Mouse (Mus musculus): ENCODE data around the gene Lpcat2.

The Lpcat2 gene

GRCm38 (mm10) chr8:92921768-92922167 lies 66.6 kb downstream of the Lpcat2 start:
- DNase-seq = no peak

DNA sequence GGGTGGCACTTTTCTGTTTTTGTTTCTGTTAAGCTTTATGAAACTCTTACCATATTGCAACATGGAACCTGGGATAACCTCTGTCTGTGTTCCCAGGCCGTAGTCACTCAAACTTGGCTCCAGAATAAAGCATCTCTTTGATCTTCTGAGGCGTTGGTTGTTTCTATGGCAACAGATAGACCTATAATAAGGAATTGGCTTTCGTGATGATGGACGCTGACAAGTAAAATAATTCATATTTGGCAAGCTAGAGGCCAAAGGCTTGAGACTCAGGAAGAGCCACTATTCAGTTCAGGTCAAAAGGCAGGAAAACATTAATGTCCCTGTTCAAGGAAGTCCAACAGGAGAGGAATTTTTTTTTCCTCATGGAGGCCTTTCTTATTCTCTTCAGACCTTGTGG lies 73.8 kb downstream of the Lpcat2 start:
- DNase-seq = no peak

DNA sequence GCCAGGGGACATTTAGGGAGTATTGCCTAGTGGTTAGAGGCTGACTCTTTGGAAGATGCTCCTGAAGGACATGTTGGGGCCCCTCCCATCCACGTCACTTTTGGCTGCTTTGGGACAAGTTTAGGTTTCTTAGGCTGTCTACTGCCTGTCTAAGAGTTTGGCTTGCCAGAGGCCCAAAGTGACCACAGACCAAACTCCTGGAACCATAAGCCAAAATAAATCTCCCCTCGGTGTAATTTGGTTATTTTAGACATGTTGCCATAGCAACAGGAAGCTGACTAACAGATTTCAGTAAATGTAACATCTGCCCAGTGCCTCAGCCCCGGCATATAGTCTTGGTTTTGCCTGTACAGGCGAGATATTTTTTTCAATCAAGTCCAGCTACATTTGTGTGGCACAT lies 82.9 kb downstream of the Lpcat2 start:
- no peak for DNase-seq

GRCm38 (mm10) chr8:92949071-92949470 lies 93.9 kb downstream of the Lpcat2 start:
- no peak for DNase-seq

DNA sequence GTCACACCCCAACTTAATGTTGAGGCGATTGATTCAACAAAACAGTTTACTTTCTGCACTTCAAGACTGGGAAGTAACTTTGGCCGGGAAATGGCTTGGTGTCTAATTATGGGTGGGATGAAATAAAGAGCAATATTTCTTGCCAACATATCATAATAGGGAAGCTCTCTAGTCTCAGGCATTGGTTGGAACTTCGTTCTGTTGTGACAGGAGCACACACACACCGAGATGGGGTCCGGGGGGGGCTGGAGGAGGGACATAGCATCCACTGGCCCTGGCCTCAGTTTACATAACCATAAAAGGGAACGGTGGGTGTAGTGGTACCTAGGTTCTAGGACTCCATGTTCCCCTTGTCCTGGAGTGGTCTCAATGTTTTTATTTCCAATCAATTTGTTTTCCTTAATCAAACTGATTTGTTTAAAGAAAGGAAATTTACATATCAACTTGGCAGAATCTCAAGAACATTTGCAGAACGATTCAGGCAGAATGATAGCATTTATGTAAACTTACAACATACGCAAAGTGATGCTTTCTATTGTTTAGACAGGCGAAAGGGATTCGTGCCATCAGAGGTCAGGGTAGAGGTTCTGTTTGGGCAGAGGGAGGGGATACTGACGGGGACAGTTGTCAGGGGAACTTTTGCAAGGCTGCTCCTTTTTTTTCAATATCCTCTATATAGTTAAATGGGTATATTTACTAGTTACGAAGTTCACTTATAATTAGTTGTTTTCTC lies 95.7 kb downstream of the Lpcat2 start:
- no peak for DNase-seq

DNA sequence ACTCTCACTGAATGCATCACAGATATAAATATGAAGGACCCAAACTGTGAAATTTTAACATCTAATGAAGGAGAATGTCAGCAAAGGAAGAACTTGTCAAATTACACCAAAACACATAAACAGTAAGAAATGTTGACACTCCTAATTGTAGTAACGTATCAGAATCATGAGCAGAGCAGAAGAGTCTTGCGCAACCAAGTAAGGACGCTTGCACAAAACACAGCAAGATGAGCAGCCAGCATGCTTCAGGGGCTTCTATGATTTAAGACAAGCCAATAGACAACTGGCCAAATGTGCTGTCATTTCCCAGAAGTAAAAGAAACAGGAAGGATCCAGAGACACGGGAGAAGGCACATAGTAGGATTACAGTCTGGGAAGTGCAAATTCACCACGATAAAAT lies 98.9 kb downstream of the Lpcat2 start:
- no peak for DNase-seq

DNA sequence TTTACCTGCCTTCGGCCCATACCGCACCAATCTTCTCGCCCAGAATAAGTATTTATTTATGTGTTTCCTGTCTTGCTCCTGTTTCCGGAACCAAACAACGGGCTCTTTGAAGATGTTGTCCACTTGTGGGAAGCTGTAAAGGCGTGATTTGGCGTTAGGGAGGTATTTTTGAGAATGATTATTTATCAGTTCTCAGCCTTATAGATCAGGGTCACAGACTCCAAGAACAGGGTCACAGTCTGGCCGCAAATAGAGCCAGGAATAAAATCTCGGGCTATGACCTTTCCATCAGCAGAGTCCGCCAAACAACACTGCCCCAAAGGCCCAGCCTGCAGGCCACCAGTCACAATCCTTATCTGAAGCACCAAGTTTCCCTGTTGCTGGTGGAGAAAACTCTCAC lies 104.6 kb downstream of the Lpcat2 start, which contains the start of gene Slc6a2:
Gene Slc6a2 (plus strand): TSS at position 301 of the 400 bp plus-strand sequence.
- no peak for DNase-seq

GRCm38 (mm10) chr8:92960451-92960911 lies 105.3 kb downstream of the Lpcat2 start:
- no peak for DNase-seq

DNA sequence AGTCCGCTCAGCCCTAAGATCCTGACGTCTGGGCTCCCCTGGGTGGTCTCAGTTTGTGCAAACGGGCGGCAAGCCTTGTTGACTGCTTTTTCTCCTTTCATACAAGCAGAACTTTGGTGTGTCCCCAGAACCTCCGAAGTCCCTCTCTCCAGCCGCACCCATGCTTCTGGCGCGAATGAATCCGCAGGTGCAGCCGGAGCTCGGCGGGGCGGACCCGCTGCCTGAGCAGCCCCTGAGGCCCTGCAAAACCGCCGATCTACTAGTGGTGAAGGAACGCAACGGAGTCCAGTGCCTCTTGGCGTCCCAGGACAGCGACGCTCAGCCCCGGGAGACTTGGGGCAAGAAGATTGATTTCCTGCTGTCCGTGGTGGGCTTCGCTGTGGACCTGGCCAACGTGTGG lies 105.9 kb downstream of the Lpcat2 start:
- DNase-seq = no peak

- DNase-seq = no peak
Observed at GRCm38 (mm10) chr8:92964556-92964955, 109.4 kb downstream of the Lpcat2 start.
